Mouse (Mus musculus) liver, adult (tissue): ENCODE data around the gene Zp2.

Source experiments
- GATA4 ChIP-seq: IDR thresholded peaks from 2 replicates; pipeline ENCODE4 v1.6.1; 2014; ENCODE audit warnings: mild to moderate bottlenecking, low read length; ENCODE audit not compliant: insufficient replicate concordance

The Zp2 gene

GRCm38 (mm10) chr7:120102164-120102972, 42.7 kb downstream of the Zp2 start, which contains the start of gene Tmem159:
Gene Tmem159, plus strand, starts transcription at chr7:120102353.
- TF ChIP-seq GATA4 = peak; percentile 21; the same call in 1 of the 2 replicates

GRCm38 (mm10) chr7:120098403-120098802, 46.7 kb downstream of the Zp2 start:
- TF ChIP-seq GATA4 = no peak

- no peak for TF ChIP-seq GATA4
These were observed 47.2 kb downstream of the Zp2 start for GRCm38 (mm10) chr7:120097845-120098244.

GRCm38 (mm10) chr7:120095180-120095579, 49.9 kb downstream of the Zp2 start, which contains the start of gene Dnah3:
Gene Dnah3, minus strand, starts transcription at chr7:120095280.
- no peak for TF ChIP-seq GATA4

GRCm38 (mm10) chr7:120094216-120094615, 50.9 kb downstream of the Zp2 start:
- no peak for TF ChIP-seq GATA4

- no peak for TF ChIP-seq GATA4
These were observed 52.1 kb downstream of the Zp2 start for GRCm38 (mm10) chr7:120093033-120093432.

- TF ChIP-seq GATA4 = no peak
These were observed 64.9 kb downstream of the Zp2 start for GRCm38 (mm10) chr7:120080177-120080576.
